In the genomic region with DNA sequence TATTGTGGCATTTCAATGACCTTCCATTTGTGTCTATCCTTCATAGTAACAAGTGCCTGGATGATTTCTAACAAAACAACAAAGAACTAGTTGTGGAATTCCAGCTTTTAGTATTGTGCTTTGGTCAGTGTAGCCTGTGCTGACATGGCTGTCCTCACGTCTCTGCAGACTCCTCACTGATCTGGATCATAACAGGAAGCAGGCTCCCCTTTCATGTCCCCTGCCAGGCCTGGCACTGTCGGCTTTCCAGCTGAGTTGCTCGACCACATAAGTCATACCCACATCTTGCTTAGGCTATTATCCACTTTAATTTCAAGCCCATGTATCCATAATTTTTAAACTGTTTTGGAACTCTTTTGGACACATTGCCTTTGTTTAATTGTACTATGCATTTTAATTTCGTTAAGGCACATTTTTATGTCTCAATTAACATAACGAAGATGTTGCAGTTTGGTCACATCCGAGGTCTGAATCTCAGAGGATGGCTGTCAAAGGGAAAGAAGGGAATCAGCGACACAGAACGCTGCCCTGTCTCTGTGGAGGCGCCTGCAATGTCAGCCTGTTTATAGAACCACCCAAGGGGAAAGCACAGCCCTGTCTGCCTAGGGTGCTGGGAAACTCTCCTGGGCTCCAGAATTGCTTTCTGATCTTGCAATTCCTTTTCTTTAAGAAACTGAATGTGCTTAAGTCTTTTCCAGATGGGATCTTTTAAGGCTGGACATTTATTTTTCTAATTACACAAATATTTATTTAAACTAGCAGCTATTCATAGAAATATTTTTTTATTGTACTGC, we compare ENCODE assay signal across 9 mouse cellular contexts.
DNase-seq lines count a peak whose midpoint lies in the region; ATAC-seq lines count a peak whose summit lies in the region.
"Had no signal": no experiment of that assay in that cellular context is flagged by ENCODE, and none has a peak within 500 bp of the region (broad histone marks: within the 10 kb centered on the region; RNA-seq: fewer than 3 reads in every experiment).

No protein-coding gene starts in this region.

- H3K4me2 ChIP-seq in heart, embryonic 14.5 days (ENCODE audit: low read length), result peak overlapping the region; percentile 25
- no peak overlapping the region for H3K4me2 ChIP-seq in forebrain, embryonic 15.5 days (replicated peaks)
- H3K4me2 ChIP-seq in midbrain, embryonic 12.5 days (replicated peaks), result no peak overlapping the region
- H3K4me2 ChIP-seq: liver, embryonic 15.5 days had no signal

- no peak overlapping the region for H3K9ac ChIP-seq in heart, embryonic 14.5 days (ENCODE audit: low read length)
- no peak overlapping the region for H3K9ac ChIP-seq in forebrain, embryonic 15.5 days (replicated peaks)
- no peak overlapping the region for H3K9ac ChIP-seq in midbrain, embryonic 12.5 days (replicated peaks)
- H3K9ac ChIP-seq: liver, embryonic 15.5 days had no signal

- peaks cover 0 to 4% of the 10 kb centered on the region in 2 experiments; a peak in 1 of 4 replicates for H3K4me1 ChIP-seq in heart, embryonic 14.5 days (ENCODE audit: control insufficient read depth in 2 of 2, insufficient read depth in 2 of 2, low read length in 2 of 2)
- H3K4me1 ChIP-seq in forebrain, embryonic 15.5 days, result peaks cover 6% of the 10 kb centered on the region; the same call in 1 of the 2 replicates
- H3K4me1 ChIP-seq in midbrain, embryonic 12.5 days, result peaks cover 6% of the 10 kb centered on the region; the same call in 1 of the 2 replicates
- H3K4me1 ChIP-seq: liver, embryonic 15.5 days had no signal

- no peaks in the 10 kb centered on the region for H3K36me3 ChIP-seq in heart, embryonic 14.5 days (ENCODE audit: control insufficient read depth, insufficient read depth, low read length)
- H3K36me3 ChIP-seq in forebrain, embryonic 15.5 days, result no peaks in the 10 kb centered on the region
- no peaks in the 10 kb centered on the region for H3K36me3 ChIP-seq in midbrain, embryonic 12.5 days
- H3K36me3 ChIP-seq: liver, embryonic 15.5 days had no signal

- no peak overlapping the region for H3K4me3 ChIP-seq in heart, embryonic 14.5 days (ENCODE audit: control insufficient read depth in 1 of 2, insufficient read depth in 1 of 2, low read depth in 1 of 2, low read length in 2 of 2)
- H3K4me3 ChIP-seq in forebrain, embryonic 15.5 days, result no peak overlapping the region
- H3K4me3 ChIP-seq in midbrain, embryonic 12.5 days, result no peak overlapping the region
- H3K4me3 ChIP-seq: liver, embryonic 15.5 days had no signal

- ATAC-seq in heart, embryonic 14.5 days (ENCODE audit: insufficient number of reproducible peaks, insufficient read depth, low FRiP score, low read depth), result no peak
- ATAC-seq in forebrain, embryonic 15.5 days (replicated peaks), result 0 out of 2 replicates have a peak, but pooled peaks have one; percentile 63
- ATAC-seq in midbrain, embryonic 12.5 days (ENCODE audit: low FRiP score, low read depth), result peak; percentile 80

- 20% methylated on average over 9 of the region's 9 CpGs for WGBS in heart, embryonic 14.5 days
- 18% methylated on average over 9 of the region's 9 CpGs for WGBS in forebrain, embryonic 15.5 days
- WGBS in midbrain, embryonic 12.5 days, result 20% methylated on average over 9 of the region's 9 CpGs

- H3K9me3 ChIP-seq in heart, embryonic 14.5 days (ENCODE audit: control insufficient read depth, low read length), result no peaks in the 10 kb centered on the region
- no peaks in the 10 kb centered on the region for H3K9me3 ChIP-seq in forebrain, embryonic 15.5 days
- no peaks in the 10 kb centered on the region for H3K9me3 ChIP-seq in midbrain, embryonic 12.5 days
- H3K9me3 ChIP-seq: liver, embryonic 15.5 days had no signal

- no peaks in the 10 kb centered on the region for H3K27me3 ChIP-seq in heart, embryonic 14.5 days (ENCODE audit: control insufficient read depth, insufficient read depth, low read length)
- H3K27me3 ChIP-seq in forebrain, embryonic 15.5 days, result no peaks in the 10 kb centered on the region
- H3K27me3 ChIP-seq in midbrain, embryonic 12.5 days, result no peaks in the 10 kb centered on the region
- H3K27me3 ChIP-seq: liver, embryonic 15.5 days had no signal

- DNase-seq in heart, adult 8-10 months (ENCODE audit: low spot score), result no peak
- peak; percentile 13 for DNase-seq in cerebellum, adult 11 months
- no peak for DNase-seq in right cerebral cortex, adult 18-20 months
- no peak for DNase-seq in gastrocnemius, postnatal 25 days
- no peak for DNase-seq in spleen, postnatal 10 days (ENCODE audit: low spot score in 2 of 2)

- no peak overlapping the region for H3K27ac ChIP-seq in heart, embryonic 14.5 days (replicated peaks in 1 of 2; ENCODE audit: control insufficient read depth in 1 of 2, insufficient read depth in 1 of 2, low read depth in 2 of 2, low read length in 2 of 2)
- 0 out of 2 replicates have a peak overlapping the region, but pooled peaks have one; percentile 27 for H3K27ac ChIP-seq in forebrain, embryonic 15.5 days (replicated peaks)
- 0 out of 2 replicates have a peak overlapping the region, but pooled peaks have one; percentile 12 for H3K27ac ChIP-seq in midbrain, embryonic 12.5 days (replicated peaks)
- H3K27ac ChIP-seq: liver, embryonic 15.5 days had no signal

Comparison
In these comparisons a context has a peak if more than half of its experiments do, and no peak if none do; other contexts are left out.
1. H3K27ac ChIP-seq: peak in forebrain, embryonic 15.5 days (single experiment) and midbrain, embryonic 12.5 days (single experiment); none in heart, embryonic 14.5 days (0 of 2).